Mouse (Mus musculus) midbrain, embryonic 13.5 days (tissue): Measurements from ENCODE around the gene Crb3. TPM values are rescaled to one million over a fixed set of nuclear protein-coding genes. Genes with fewer than 3 reads are reported as not detected.
A peak's percentile ranks its signal among the peaks of the same experiment; 100 is the strongest.

Experiments
- ATAC-seq: fragments of 200-750 bp; cut with Nextera tagmentation; 2 replicates; pipeline ENCODE4 v1.8.0; 2017; ENCODE audit warnings: mild to moderate bottlenecking, moderate TSS enrichment, moderate library complexity
- H3K27ac ChIP-seq: fragments of 300-500 bp; sonication (generic); 2 replicates; pipeline ENCODE4 v1.5.1; 2015; ENCODE audit warnings: inconsistent platforms, mild to moderate bottlenecking, moderate library complexity
- H3K27me3 ChIP-seq: fragments of 300-500 bp; sonication (generic); 2 replicates; pipeline ENCODE4 v1.6.1; 2015; ENCODE audit warnings: mild to moderate bottlenecking, inconsistent platforms
- H3K36me3 ChIP-seq: fragments of 300-500 bp; sonication (generic); 2 replicates; pipeline ENCODE4 v1.6.1; 2015; ENCODE audit warnings: mild to moderate bottlenecking, inconsistent platforms
- H3K4me1 ChIP-seq: fragments of 300-500 bp; sonication (generic); replicated peaks from 2 replicates; pipeline ENCODE4 v1.6.1; 2015; ENCODE audit warnings: inconsistent platforms
- H3K4me2 ChIP-seq: fragments of 300-500 bp; sonication (generic); replicated peaks from 2 replicates; pipeline ENCODE4 v1.6.1; 2015; ENCODE audit warnings: moderate library complexity, mild to moderate bottlenecking, inconsistent platforms
- H3K4me3 ChIP-seq: fragments of 300-500 bp; sonication (generic); replicated peaks from 2 replicates; pipeline ENCODE4 v1.5.1; 2015; ENCODE audit warnings: mild to moderate bottlenecking, inconsistent platforms
- H3K9ac ChIP-seq: fragments of 300-500 bp; sonication (generic); replicated peaks from 2 replicates; pipeline ENCODE4 v1.6.1; 2015; ENCODE audit warnings: mild to moderate bottlenecking, inconsistent platforms
- H3K9me3 ChIP-seq: fragments of 300-500 bp; sonication (generic); 2 replicates; pipeline ENCODE4 v1.6.1; 2016; ENCODE audit warnings: mild to moderate bottlenecking, inconsistent platforms
- WGBS: fragments of 180-500 bp; shearing (Covaris S2); methylation state at CpG from one replicate; pipeline ENCODE4 v1.1.7; 2015; 5-methylcytosine and 5-hydroxymethylcytosine counted together
- polyA plus RNA-seq: library from polyadenylated mRNA; unstranded; fragments of >200 nt; fragmentation: Nextera tagmentation; extraction: Ambion mirVana; gene quantifications from 2 replicates; pipeline ENCODE4 v1.2.1, GENCODE M21; 2015

Gene Crb3
- polyA plus RNA-seq, result 0.73 and 1.2 TPM in 2 replicates

DNA sequence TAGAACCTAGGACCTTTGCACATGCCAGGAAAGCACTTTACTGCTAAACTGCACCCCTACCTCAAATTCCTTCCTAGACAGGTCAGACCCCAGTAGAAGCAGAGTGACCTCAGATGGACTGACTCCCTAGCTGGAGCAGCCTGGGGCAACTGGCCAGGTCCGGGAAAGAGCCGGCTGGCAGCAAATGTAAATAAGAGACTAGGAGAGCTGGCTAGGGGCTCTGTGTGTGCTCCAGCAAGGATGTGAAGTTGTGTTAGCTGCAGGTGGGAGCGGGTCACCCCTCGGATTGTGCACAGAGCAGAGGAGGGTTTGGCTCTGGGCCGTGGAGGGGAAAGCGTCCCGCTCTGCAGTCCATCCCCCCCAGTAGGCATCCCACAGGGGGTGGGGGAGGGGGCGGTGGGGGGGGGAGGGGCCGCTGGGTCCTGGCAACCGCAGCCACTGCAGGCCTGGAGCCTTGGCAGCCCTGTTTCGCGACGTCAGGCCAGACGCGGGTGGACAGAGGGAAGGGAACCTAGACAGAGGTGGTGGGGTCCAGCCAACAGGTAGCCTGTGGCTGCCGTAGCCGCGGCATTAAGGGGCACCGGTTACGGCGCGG lies at the start of gene Crb3:
Crb3 (plus strand) TSS at position 215 of the 595 bp plus-strand sequence.
- Histone ChIP-seq H3K9ac (peak within 1 kb of the TSS; percentile 85), H3K4me1 (peaks cover 29% of the 10 kb centered on the region), H3K27ac (peak within 1 kb of the TSS; percentile 85), H3K4me3 (peak within 1 kb of the TSS; percentile 89), H3K36me3 (peaks cover 33% of the 10 kb centered on the region), H3K4me2 (peak within 1 kb of the TSS; percentile 74), H3K9me3 (no peaks in the 10 kb centered on the region), H3K27me3 (peaks cover 29% of the 10 kb centered on the region)
- 1% methylated on average over 20 of the region's 22 CpGs for WGBS
- peak; percentile 28 for ATAC-seq

DNA sequence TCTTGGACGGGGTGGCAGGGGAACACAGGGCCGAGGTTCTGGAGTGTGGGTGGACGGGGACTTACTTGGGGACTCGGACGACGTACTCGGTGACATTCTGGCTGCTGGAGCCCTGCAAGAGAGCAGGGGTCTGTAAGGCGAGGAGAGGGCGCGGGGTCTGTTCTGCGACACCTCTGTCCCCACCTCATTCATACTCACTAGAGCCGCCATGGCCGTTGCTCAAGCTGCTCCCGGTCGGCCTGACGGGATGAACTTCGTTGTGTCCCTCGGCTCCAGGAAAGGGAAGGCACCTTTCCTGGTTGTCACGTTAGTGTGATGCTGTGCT lies 48.0 kb upstream of the Crb3 start:
- peak; percentile 72 for ATAC-seq

DNA sequence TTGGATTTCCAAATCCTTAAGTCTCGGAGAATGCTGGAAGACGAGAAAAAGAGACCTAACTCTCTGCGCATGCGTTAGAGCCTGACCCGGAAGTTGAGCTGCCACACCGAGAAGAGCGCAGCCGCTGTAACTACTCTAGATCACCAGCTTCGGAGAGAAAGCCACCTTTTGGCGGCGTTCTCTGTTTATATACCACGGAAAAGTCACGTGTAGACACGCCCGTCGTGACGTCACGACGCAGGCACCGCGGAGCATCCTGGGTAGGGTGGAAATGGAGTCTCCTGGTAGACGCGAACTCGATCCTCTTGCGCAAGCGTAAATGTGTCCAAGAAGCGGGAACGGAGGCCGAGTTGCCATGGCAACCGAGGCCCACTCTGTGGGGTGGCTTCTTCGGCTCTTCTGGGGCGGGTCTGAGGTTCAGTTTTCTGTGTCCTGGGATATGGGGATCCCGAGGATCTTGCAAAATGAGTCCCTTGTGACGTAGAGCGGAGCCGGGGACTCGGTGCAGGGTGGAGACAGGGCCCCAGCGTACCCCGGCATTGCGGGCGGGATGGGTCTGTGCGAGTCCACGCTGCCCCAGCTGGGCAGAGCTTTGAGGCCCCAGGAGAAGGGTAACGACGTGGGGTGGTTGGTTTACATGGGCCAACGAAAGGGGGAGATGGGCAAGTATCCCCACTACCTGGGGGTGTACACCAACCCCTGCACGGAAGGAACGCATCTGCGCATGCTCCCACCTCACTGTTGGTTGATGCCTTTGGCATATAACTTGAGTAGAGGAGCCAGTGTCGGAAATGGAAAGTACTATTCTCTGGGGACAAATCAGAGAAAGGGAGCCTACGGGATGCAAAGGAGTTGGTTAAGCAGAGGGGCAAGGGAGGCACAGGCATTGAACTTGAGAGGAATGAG lies 47.4 kb upstream of the Crb3 start, which contains the start of the genes Gtf2f1 and Gm17949:
Gtf2f1 (minus strand) TSS at position 53 of the 906 bp plus-strand sequence.
Gm17949 (plus strand) TSS at position 234 of the 906 bp plus-strand sequence.
- Histone ChIP-seq H3K27me3 (no peaks in the 10 kb centered on the region), H3K9me3 (no peaks in the 10 kb centered on the region), H3K4me1 (peaks cover 23% of the 10 kb centered on the region), H3K9ac (peak within 1 kb of the TSS; percentile 78), H3K4me2 (peak within 1 kb of the TSS; percentile 86), H3K36me3 (peaks cover 30% of the 10 kb centered on the region), H3K4me3 (peak within 1 kb of the TSS; percentile 66), H3K27ac (peak within 1 kb of the TSS; percentile 95)
- ATAC-seq, result peak; percentile 92
- under 1% methylated on average over 51 of the region's 51 CpGs for WGBS

More for the DNA sequence above, 48.0 kb upstream of the Crb3 start:
- peaks cover 23% of the 10 kb centered on the region for H3K4me1 ChIP-seq
- H3K36me3 ChIP-seq, result peaks cover 36% of the 10 kb centered on the region
- peak overlapping the region; percentile 86 for H3K4me2 ChIP-seq
- H3K9me3 ChIP-seq, result no peaks in the 10 kb centered on the region
- H3K27ac ChIP-seq, result peak overlapping the region; percentile 59
- H3K4me3 ChIP-seq, result peak overlapping the region; percentile 66
- no peaks in the 10 kb centered on the region for H3K27me3 ChIP-seq
- peak overlapping the region; percentile 78 for H3K9ac ChIP-seq
- under 1% methylated on average over 19 of the region's 19 CpGs for WGBS

DNA sequence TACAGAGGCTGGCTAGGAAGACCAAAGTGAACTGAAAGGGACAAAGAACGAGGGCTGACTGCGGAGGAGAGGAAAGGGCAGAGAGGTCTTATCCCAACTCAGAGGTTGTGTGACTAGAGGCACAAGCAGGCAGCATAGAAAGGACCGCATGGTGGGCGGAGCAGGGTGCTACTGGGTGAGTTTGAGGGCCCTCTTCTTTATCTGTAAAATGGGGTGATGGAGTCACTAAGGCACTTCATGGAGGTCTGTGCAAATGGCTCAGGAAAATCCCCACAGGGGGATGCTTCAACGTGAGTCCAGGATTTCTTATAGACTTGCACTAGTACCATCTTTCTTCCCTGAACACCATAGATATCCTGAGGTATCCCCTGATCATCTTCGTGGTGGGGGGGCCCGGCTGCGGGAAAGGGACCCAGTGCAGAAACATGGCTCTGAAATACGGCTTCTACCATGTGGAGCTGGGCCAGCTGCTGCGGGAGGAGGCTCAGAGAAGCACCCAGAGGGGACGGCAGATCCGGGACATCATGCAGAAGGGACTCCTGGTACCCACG lies 46.6 kb upstream of the Crb3 start:
- peak overlapping the region; percentile 66 for H3K4me3 ChIP-seq
- H3K9me3 ChIP-seq, result no peaks in the 10 kb centered on the region
- peak overlapping the region; percentile 95 for H3K27ac ChIP-seq
- H3K36me3 ChIP-seq, result peaks cover 22% of the 10 kb centered on the region
- WGBS, result 71% methylated on average over 13 of the region's 13 CpGs
- peak overlapping the region; percentile 70 for H3K4me2 ChIP-seq
- peak; percentile 2; the same call in 1 of the 2 replicates for ATAC-seq
- no peaks in the 10 kb centered on the region for H3K27me3 ChIP-seq
- peak overlapping the region; percentile 77; the same call in 1 of the 2 replicates for H3K9ac ChIP-seq
- H3K4me1 ChIP-seq, result peaks cover 23% of the 10 kb centered on the region

DNA sequence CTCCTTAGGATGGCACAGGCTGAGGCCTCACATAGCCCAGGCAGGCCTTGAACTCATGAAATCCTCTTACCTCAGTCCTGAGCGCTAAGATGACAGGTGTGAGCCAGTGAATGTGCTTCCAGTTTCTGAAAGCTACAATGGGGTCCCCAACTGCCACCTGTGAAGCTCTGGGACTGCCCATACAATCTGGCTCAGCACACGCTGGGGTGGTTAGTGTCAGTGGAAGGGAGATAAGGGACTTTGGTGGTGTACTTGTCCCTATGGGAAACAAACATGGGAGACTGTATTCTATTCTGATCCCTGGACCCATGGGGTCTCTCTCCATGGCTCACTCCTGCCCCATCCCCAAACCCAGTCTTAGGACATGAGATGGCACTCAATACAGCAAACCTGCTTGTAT lies 39.2 kb upstream of the Crb3 start:
- no peak for ATAC-seq
- no peaks in the 10 kb centered on the region for H3K27me3 ChIP-seq
- no peaks in the 10 kb centered on the region for H3K4me1 ChIP-seq
- H3K36me3 ChIP-seq, result peaks cover 52% of the 10 kb centered on the region
- no peaks in the 10 kb centered on the region for H3K9me3 ChIP-seq
- H3K27ac ChIP-seq, result no peak overlapping the region
- 87% methylated on average over 2 of the region's 2 CpGs for WGBS
- H3K4me3 ChIP-seq, result no peak overlapping the region
- H3K4me2 ChIP-seq, result no peak overlapping the region
- H3K9ac ChIP-seq, result no peak overlapping the region

DNA sequence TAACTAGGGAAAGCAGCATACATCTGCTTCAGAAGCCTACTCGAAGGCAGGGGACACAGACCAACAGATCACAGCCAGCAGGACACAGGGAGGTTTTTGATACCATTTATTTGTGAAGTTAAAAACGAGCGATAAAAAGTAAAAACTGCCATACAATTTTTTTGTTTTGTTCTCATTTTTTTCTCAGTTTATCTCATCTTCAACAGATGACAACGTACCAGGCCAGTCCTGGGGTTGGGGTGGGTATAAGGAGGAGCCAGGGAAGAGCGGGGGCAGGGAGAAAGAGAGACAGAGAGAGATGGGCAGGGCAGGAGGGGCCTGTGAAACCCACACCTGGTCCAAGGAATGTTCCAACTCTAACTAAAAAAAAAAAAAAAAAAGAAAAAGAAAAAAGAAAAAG lies 37.9 kb upstream of the Crb3 start:
- Histone ChIP-seq H3K27ac (no peak overlapping the region), H3K9ac (no peak overlapping the region), H3K4me2 (no peak overlapping the region), H3K9me3 (no peaks in the 10 kb centered on the region), H3K4me3 (no peak overlapping the region), H3K36me3 (peaks cover 64% of the 10 kb centered on the region), H3K4me1 (no peaks in the 10 kb centered on the region), H3K27me3 (no peaks in the 10 kb centered on the region)
- ATAC-seq, result no peak
- WGBS, result 95% methylated on average over 5 of the region's 5 CpGs

DNA sequence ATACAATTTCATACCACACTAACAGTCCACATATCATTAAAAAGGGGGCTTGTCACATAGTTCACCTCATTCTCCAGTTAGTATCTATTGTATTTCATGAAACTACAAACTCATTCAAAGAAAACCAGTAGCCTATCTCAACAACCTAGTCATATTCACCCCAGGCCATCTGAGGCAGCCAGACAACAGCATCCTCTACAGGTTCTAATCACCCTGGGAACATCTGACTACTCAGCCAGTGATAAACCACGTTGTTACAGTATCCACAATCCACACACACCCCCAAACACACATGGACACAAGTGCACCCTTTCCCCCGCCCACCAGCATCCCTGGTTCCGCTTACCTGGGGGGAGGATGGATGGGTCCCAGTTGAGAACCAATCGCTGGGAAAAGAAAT lies 31.4 kb upstream of the Crb3 start:
- Histone ChIP-seq H3K36me3 (peaks cover 64% of the 10 kb centered on the region), H3K9me3 (no peaks in the 10 kb centered on the region), H3K9ac (no peak overlapping the region; the same call in 1 of the 2 replicates), H3K4me1 (peaks cover 23% of the 10 kb centered on the region), H3K27ac (no peak overlapping the region), H3K27me3 (no peaks in the 10 kb centered on the region), H3K4me3 (no peak overlapping the region), H3K4me2 (no peak overlapping the region)
- ATAC-seq, result no peak
- WGBS, result 93% methylated on average over 4 of the region's 4 CpGs

DNA sequence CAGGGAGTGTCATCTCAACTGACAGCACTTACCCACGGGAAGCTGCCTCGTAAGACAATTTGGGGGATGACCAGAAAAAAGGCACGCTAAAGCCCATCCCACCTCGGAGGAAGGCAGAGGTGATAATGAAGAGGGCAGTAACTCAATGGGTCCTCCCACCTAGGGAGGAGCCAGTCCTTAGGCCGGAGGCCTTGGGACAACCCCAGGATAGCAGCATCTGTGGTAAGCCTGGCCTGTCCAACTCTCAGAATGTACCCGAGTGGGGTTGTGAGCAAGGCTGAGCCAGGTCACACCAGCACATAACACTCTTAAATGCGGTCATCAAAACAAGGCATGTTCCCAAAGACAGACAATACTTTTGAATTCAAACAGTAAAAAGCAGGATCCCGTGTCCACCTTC lies 29.2 kb upstream of the Crb3 start:
- H3K27me3 ChIP-seq, result no peaks in the 10 kb centered on the region
- H3K4me2 ChIP-seq, result peak overlapping the region; percentile 94
- H3K9ac ChIP-seq, result peak overlapping the region; percentile 99
- H3K9me3 ChIP-seq, result no peaks in the 10 kb centered on the region
- 55% methylated on average over 8 of the region's 8 CpGs for WGBS
- no peak overlapping the region for H3K27ac ChIP-seq
- ATAC-seq, result no peak
- H3K36me3 ChIP-seq, result peaks cover 42% of the 10 kb centered on the region
- peak overlapping the region; percentile 93 for H3K4me3 ChIP-seq
- H3K4me1 ChIP-seq, result peaks cover 25% of the 10 kb centered on the region

DNA sequence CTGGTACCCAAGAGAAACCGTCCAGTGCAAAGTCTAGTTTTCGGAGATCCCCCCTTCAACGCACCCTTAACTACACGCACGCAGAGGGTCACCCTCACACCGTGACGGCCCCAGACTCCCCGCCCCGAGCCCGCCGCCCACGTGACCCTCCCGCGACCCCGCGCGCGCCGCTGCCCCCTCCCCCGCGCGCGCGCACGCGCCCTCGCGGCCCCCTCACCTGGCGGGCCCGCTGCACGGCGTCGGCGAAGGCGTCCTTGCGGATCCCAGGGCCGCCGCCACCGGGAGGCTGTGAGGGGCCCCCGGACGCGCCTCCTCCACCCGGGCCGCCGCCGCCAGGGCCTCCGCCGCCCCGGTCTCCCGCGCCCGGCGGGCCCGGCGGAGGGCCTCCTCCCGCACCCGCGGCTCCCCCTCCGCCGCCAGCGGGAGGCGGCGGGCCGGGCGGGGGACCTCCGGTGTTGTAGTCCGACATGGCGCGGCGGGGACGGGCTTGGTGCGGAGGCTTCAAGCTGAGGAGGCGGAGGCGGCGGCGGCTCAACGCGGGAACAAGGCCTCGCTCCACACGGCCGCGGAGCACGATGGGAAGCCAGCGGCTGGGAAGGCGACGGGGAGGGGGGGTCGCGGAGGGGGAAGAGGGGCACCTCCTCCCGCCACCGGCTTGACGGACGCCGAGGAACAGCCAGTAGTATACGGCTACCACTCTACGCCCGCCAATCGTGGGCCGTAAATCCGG lies 27.8 kb upstream of the Crb3 start, which contains the start of gene Khsrp:
Khsrp (minus strand) TSS at position 592 of the 730 bp plus-strand sequence.
- no peak for ATAC-seq
- under 1% methylated on average over 76 of the region's 99 CpGs for WGBS

DNA sequence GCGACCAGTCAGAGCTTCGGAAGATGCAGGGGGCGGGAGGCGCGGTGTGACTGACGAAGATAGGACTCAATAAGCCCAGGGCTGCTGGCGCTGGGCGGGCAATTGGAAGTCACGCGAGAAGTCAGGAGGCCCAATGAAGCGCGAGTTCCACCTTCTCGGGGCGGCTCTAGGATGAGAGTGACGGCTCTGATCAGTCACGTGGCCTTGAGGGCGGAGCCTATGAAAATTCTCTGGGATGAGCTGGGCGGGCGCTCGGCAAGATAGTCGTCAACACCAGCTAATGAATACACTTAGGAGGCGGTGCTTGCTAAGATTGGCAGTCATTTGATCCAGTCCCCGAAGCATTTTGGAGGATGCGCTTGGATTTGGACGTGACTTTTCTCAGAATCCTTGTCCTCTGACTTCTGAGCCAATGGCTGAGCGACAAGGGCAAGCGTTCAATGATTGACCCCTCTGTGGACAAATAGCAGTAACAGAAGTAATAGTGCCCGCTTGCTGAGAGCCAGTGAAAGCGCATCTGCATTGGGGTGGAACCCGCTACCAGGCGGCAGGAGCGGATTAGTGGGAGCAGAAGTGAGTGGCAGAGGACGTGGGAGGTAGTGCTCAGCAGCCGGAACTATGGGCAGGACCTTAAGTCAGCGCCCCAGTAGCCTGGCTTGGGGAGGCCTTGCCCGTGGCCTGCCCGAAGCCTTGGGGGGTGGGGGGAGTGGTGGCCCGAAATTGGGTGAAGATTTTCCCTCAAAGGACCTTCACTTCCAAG lies 27.1 kb upstream of the Crb3 start:
- peak; percentile 99 for ATAC-seq
- Histone ChIP-seq H3K9me3 (no peaks in the 10 kb centered on the region), H3K27me3 (peaks cover 4% of the 10 kb centered on the region; the same call in 1 of the 2 replicates), H3K9ac (peak overlapping the region; percentile 54), H3K36me3 (peaks cover 20% of the 10 kb centered on the region), H3K4me2 (peak overlapping the region; percentile 53), H3K4me1 (peaks cover 25% of the 10 kb centered on the region), H3K27ac (peak overlapping the region; percentile 85), H3K4me3 (peak overlapping the region; percentile 38)
- under 1% methylated on average over 38 of the region's 38 CpGs for WGBS

More for the DNA sequence above, 27.8 kb upstream of the Crb3 start, which contains the start of gene Khsrp:
- peak within 1 kb of the TSS; percentile 94 for H3K27ac ChIP-seq
- H3K9ac ChIP-seq, result peak within 1 kb of the TSS; percentile 99
- peaks cover 28% of the 10 kb centered on the region for H3K36me3 ChIP-seq
- peak within 1 kb of the TSS; percentile 94 for H3K4me2 ChIP-seq
- peaks cover 4% of the 10 kb centered on the region; the same call in 1 of the 2 replicates for H3K27me3 ChIP-seq
- H3K9me3 ChIP-seq, result no peaks in the 10 kb centered on the region
- peak within 1 kb of the TSS; percentile 93 for H3K4me3 ChIP-seq
- peaks cover 25% of the 10 kb centered on the region for H3K4me1 ChIP-seq

DNA sequence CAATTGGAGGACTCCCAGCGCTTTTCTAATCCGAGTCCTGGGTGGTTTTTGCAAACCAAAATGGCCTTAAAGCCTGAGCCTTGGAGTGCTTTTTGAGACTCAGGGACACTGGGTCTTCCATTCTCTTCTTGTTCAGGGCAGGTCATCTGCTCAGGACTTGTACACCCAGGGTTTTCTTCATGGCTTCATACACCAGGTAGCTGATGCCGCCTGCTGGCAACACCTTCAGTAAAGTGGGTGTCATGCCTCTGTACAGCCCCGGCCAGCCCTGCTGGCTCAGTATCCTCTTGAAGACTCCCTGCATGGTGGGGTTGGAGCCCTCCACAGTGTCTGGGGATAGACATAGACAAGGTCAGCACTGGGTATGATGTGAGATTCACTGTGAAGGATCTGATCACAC lies 26.1 kb upstream of the Crb3 start:
- peaks cover 22% of the 10 kb centered on the region for H3K4me1 ChIP-seq
- ATAC-seq, result no peak
- H3K4me3 ChIP-seq, result no peak overlapping the region
- H3K9me3 ChIP-seq, result no peaks in the 10 kb centered on the region
- H3K36me3 ChIP-seq, result peaks cover 10% of the 10 kb centered on the region
- no peak overlapping the region for H3K27ac ChIP-seq
- H3K4me2 ChIP-seq, result peak overlapping the region; percentile 53
- 87% methylated on average over 4 of the region's 4 CpGs for WGBS
- H3K9ac ChIP-seq, result no peak overlapping the region
- H3K27me3 ChIP-seq, result peaks cover 6% of the 10 kb centered on the region; the same call in 1 of the 2 replicates
